Mouse (Mus musculus) kidney, postnatal 10 days (tissue): ENCODE measurements around the gene Nvl.

ENCODE experiments used
- DNase-seq: peaks from one replicate; pipeline ENCODE4 v3.0.0; 2021; ENCODE audit warnings: mixed read lengths

Nvl gene

DNA sequence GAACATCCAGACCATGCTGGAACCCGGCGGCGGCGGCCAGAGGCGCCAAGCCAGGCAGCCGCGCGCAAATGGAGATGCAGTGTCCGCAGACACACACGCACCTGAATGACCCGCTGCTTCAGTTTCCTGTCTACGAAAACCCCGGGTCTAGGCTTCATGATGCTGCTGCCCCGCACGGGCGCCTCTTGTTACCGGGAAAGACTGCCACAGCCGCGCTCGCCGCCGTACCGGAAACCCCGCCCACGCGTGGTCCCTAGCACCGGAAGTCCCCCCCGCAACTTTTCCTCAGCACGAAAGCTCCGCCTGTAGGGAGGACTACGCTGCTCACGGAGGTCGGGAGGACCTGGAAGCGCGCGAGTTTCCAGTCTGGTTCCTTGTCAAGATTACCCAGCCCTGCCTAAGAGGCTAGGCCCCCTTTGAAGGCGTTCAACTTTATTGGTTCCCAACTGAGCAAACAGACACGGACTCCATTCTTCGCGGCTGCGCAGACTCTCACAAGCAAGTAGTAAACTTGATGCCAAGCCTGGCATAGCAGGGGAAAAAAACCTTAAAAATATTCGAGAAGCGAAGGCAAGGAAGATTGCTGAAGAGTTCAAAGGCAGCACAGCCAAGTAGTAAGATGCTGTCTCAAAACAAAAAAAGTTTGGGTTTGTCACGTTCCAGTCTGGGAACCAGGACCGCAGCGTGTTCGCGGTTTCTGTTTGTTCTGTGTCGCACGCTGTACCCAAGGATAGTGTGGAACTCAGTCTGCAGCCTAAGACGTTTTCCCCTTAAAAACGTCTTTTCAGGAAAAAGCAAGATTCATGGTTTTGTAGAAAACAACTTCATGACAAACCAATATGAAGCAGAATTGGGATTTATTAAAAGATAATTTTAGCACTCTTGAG, at the start of gene Nvl, which contains the start of gene Cnih4:
Gene Nvl (minus strand): TSS at position 255 of the 887 bp plus-strand sequence.
Gene Cnih4 (plus strand): TSS at position 744 of the 887 bp plus-strand sequence.
- peak; percentile 95 for DNase-seq

DNA sequence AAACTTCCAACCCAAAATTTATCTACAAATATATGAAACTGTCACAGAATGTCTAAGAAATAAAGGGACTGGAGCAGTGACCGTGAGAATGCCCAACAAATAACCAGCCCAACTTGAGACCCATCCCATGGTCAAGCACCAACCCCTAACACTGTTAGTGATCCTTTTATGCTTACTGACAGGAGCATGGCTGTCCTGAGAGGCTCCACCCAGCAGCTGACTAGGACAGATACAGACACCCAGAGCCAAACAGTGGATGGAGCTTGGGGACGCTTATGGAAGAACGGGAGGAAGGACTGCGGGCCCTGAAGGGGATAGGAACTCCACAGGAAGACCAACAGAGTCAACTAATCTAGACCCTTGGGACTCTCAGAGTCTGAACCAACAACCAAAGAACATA, 44.9 kb upstream of the Nvl start:
- no peak for DNase-seq

GRCm38 (mm10) chr1:181170210-181170609, 26.2 kb upstream of the Nvl start:
- DNase-seq = no peak

DNA sequence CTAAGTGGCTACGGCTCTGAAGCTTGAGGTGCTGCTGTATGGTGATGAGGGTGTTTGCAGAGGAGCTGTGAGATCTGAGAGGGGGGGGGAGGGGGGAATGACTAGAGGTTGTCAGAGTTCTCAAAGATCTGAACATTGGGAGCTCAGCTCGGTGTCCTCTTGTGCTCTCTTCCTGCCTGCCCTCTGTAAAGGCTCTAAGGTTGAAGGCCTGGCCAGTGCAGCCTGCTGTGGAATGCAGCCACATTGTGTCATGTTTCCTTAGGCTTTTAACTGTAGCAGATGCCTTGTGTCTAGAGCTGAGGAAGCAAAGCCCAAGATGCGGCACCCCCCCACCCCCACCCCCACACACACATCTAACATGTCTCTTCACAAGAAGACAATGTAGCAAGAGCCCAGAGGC, 24.4 kb upstream of the Nvl start:
- peak; percentile 39 for DNase-seq

DNA sequence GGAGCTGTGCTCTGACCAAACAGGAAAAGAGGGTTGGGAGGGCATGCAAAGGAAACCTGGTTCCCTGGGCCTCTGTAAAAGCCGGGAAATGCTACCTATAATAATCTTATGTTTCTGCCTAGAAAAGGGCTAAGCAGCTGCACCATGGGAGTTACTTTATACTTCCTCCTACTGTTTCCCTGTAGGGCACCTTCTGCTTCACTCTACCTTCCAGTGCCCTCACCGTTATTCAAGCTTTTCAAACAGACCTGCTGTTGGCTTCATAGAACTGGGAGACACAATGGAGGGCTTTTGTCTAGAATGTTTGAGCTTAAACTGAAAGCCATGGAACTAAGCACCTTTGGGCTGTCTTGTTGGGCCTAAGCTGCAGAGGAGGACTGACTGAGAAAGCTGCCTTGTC, 23.8 kb upstream of the Nvl start:
- DNase-seq = no peak

- no peak for DNase-seq
Measured at GRCm38 (mm10) chr1:181151541-181151940, 7.5 kb upstream of the Nvl start.

- DNase-seq = peak; percentile 96
Measured at GRCm38 (mm10) chr1:181150827-181151534, 7.0 kb upstream of the Nvl start.

DNA sequence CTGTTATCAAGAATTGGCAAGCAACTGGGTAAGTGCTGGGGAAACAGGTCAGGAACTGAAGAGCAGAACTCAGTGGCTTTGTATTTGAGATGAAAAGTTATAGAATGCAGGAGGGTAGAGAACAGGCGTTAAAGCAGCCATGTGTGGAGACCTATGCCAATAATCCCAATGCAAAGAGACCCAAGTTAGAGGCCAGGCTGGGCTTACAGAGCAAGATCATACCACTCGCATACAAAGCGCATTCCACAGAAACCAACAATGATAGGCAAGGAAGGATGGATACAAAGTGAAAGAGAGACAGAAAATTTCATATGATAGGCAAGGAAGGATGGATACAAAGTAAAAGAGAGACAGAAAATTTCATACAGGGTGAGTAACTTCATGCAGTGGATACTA, 6.4 kb upstream of the Nvl start:
- DNase-seq = no peak

GRCm38 (mm10) chr1:181149373-181150017, 5.5 kb upstream of the Nvl start:
- no peak for DNase-seq

DNA sequence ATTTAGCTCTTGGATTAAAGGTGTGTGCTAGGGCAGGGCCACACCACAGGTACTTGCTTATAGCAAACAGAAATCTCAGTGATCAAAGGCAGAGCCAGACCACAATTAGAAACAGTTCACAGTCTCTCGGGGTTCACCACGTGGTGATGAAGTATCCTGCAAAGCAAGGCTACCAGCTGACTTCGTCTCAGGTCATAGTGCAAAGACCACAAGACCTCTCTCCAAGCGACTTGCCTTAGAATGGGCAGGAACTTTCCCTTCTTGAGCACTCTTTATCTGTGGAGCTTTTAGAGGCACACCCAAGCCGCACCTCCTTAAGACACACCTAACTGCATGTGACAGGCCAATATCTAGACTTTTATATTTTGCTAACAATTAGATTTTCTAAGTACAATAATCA, 4.5 kb upstream of the Nvl start:
- DNase-seq = peak; percentile 23

GRCm38 (mm10) chr1:181146187-181146586, 2.2 kb upstream of the Nvl start:
- DNase-seq = no peak

GRCm38 (mm10) chr1:181144966-181145365, 962 bp upstream of the Nvl start:
- no peak for DNase-seq

DNA sequence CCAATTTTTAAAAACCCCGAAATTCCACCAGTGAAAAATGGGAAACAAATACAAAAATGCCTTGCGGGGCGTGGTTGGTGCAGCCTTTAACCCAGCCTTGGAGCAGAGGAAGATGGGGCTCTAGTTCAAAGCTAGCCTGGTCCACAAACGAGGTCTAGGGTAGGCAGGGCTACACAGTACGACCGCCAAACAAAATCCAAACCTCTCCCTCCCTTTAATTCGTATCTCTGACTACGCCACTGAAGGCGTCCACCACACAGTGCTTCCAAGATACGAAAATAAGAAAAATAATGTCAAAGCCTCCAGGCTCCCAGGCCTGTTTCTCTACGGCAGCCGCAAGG, 425 bp downstream of the Nvl start:
- DNase-seq = no peak

DNA sequence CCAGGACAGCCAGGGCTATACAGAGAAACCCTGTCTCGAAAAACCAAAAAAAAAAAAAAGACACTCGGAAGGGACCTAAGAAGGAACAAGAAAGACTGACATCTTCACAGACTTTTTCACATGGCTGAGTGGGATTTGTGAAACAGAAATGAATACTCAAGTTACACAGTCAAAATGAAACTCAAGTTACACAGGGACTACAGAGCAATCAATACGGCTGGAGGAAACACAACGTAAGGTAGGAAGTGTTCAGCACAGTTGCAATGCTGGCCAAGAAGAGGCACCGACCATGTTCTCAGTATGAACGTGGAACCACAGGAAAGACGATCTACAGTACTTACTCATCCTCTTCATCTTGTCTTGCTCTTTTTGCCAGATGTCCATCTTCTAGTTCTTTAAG, 5.3 kb downstream of the Nvl start:
- DNase-seq = no peak

- no peak for DNase-seq
Measured at GRCm38 (mm10) chr1:181131915-181132314, 12.1 kb downstream of the Nvl start.

GRCm38 (mm10) chr1:181126766-181127165, 17.2 kb downstream of the Nvl start:
- DNase-seq = no peak

- no peak for DNase-seq
Measured at GRCm38 (mm10) chr1:181125916-181126315, 18.1 kb downstream of the Nvl start.

GRCm38 (mm10) chr1:181124145-181124544, 19.9 kb downstream of the Nvl start:
- DNase-seq = no peak

GRCm38 (mm10) chr1:181117112-181117511, 26.9 kb downstream of the Nvl start:
- DNase-seq = no peak

GRCm38 (mm10) chr1:181090048-181090447, 54.0 kb downstream of the Nvl start:
- no peak for DNase-seq

DNA sequence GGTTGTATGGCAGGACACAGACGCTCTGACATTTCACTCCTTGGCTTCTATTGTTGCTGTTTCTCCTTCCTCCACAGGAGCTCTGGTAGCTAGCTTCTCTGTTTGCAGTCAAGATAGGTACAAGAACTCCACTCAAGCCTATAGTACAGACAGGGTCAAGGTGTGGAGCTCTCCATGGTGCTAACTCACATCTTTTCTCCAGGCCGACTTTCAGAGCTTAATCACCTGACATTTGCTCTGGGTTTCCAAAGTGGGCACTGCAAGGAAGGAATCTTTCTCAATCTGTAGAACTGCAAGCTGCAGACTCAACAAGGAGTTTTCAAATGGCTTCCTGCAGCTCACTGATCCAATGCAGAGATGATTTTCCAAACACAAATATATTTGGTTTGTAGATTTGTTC, 60.0 kb downstream of the Nvl start:
- DNase-seq = peak; percentile 43

DNA sequence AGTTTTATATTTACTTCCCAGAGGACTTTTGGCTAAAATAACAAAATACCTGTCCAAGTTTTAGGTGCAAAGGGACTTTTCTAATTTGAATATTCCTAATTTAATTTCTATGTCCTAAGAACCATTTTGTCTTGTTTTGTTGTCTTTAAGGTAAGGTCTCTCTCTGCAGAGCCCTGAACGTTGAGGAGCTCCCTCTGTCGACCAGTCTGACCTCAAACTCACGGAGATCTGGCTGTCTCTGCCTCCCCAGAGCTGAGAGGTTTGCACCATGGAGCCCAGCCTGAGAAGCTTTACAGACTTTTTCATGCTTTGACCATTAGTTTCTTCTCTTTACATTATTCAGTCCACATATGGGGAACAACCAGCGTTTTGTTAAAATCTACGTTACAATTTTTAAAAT, 70.9 kb downstream of the Nvl start:
- no peak for DNase-seq

- no peak for DNase-seq
Measured at GRCm38 (mm10) chr1:181069671-181070070, 74.3 kb downstream of the Nvl start.

DNA sequence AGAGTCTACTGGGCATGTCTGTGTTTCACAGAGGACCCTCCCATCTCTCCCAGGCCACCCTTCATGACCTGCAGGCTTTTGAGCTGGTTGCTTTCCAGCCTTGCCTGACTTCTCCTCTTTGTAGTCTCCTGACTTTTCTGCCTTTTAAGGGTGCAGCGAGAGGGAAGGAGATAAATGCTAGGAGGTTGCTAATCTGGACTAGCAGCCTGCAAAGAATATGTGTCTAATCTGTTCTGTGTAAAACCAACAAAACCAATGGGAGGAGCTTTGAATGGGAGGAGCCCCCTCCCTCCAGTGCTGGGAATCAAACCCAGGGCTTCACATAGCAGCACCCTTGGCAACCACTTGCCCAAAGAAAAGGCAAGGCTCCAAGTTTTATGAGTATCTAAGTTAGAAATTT, 75.7 kb downstream of the Nvl start:
- DNase-seq = no peak
